Mouse (Mus musculus): Measurements from ENCODE around the gene Kcnj2.

- TF ChIP-seq CTCF (IDR thresholded peaks at IDR 0.05; ENCODE audit: low read depth) (no peak), EP300 (IDR thresholded peaks at IDR 0.05; ENCODE audit: low read depth) (no peak)
Observed at GRCm38 (mm10) chr11:111096612-111097011, 30.6 kb downstream of the Kcnj2 start.
